Mouse (Mus musculus) ZHBTc4 (cell line): ENCODE measurements around the gene Tcf20.

Experiments
- DNase-seq: peaks from one replicate; pipeline ENCODE4 v3.0.0-alpha.2; 2011; ENCODE audit warnings: low read depth, low spot score

The Tcf20 gene

DNA sequence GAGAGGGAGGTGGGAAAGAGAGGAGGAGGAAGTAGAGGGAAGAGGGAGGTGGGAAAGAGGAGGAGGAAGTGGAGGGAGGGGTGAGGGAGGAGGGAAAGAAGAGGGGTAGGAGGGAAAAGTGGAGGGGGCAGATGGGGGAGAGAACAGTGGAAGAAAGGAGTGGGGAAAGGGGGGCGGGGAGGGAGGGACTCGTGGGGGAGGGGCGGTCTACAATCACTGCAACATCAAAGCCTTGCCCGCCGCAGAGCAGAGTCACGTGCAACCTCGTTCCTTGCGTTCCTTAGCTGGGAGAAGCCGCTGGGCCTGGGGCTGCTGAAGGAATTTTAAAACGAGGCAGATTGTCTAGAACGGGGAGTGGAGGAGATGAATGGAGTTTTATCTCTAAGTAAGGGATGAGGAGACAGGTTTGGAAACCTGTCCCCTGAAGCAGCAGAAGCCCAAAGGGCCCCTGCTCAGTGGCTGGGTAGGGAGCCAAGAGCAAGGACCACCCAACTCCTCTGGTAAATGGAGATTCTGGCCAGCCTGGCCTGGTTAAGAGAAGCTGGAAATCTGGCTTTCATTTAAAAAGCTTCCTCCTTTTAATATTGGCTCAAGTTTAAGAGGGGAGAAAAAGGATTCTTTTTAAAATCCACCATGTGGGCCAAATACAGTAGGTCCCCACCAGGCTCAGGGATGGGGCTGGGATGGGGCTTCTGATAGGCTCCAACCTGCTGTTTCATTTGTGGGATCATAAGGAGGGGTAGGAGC is 62.8 kb downstream of the Tcf20 start:
- DNase-seq: peak; percentile 94

DNA sequence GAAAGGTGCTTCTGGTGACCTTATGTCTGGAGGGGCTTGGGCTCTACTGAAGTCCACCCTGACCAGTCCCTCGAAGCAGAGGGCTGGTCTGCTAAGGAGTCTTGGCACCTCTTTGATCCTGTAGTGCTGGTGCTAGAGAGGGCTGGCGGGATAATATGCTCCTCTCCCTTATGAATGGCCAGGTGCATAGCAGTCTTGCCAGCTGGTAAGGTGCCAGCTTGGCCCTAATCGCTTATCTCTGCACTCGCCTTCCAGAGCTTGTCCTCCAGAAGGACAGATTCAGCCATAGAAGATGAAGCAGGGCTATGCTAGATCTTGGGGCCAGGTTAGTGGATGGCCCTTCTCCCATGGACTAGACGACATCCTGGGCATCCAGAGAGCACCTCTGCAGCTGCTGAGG is 64.1 kb downstream of the Tcf20 start:
- DNase-seq: no peak

DNA sequence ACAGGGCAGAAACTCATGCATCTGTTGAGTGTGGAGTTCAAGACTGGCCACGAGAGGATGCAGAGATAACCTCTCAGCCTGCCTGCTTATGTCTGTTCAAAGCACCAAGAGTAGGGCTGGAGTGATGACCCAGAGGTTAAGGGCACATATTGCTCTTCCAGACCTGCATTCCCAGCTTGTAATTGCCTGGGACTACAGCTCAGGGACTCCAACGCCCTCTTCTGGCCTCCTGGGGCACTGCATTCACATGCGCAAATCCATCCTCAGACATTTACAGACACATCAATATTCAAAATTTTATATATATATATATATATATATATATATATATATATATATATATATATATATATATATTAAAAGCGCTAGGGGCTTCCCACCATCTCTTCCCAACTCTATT is 64.9 kb downstream of the Tcf20 start:
- DNase-seq: peak; percentile 65

DNA sequence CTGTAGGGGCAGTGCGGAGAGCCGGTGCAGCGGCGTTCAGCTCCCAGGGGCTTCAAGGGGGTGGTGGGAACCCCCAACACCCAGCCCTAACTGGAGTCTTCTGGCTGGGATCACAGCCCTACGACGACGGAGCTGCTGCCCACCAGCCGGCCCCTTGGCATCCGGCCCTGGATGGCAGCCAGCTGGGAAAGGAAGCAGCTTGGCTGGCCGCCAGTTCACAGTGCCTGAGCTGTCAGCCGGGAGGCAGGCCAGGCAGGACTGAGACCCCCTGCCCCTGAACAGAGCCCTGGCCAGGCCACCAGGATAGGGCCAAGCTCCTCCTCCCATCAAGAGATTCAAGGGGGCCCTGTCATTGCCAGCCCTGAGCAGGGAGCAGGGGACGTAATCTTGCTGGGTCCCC is 65.6 kb downstream of the Tcf20 start:
- DNase-seq: no peak

DNA sequence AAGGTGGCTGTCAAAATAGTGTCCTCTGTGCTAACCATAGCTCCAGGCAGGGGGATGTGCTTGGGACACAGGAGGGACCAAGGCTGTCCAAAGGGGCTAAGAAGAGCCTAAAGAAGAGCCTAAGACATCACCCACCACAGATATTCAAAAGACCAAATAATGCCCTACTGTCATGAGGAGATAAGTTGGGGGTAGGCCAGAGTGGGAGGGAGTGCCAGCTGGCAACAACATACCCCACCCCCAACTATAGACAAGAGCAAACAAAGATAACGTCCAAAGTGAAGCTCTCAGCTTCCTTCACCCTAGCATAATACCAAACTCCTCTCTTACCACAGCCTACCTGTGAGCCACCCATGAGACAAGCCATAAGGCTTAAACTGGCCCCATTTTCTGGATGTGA is 66.1 kb downstream of the Tcf20 start:
- DNase-seq: no peak

DNA sequence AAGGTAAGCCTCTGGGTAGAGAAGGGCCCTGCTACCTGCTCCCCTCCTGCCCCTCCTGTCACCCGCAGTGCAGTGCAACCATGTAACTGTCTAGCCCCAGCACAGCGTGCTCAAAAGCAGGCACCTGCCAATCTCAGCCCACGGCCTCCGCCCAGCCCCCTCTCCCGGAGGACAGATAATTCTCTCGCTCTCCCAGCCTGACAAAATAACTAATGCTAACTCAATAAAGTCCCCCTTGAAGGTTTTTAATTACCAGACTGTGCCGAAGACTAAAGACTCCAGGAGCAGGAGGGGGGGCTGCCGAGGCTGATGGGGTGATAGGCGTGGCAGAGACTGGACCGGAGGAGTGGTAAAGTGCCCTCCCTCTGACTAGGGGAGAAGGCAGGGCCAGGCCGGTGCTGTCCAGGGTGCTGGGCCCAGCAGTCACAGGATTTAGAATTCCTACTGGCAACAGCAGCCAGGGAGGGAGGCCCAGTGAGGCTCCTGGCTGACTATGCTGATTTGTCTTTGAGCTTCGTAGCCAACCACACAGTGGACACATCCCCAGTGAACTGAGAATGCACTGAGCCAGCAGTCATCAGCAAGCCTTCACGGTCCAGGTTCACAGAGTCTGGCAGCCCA is 66.7 kb downstream of the Tcf20 start:
- peak; percentile 76 for DNase-seq

DNA sequence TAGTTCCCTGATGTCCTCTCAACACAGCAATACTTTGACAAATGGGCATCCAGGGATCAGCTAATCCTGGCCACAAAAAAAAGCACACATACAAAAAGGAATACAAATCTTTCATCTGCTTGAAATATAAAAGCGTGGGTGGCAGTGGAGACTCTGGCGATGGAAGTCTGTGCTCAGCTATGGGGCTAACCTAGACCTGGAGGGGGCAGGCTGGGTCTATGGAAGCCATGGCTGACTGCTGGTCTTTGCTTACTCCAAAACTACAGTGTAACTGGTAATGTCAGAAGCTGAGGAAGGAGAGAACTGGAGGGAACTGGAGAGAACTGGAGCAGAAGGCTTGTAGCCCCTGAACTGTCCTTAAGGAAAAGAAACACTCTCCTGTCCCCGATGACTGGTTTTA is 69.7 kb downstream of the Tcf20 start:
- no peak for DNase-seq

DNA sequence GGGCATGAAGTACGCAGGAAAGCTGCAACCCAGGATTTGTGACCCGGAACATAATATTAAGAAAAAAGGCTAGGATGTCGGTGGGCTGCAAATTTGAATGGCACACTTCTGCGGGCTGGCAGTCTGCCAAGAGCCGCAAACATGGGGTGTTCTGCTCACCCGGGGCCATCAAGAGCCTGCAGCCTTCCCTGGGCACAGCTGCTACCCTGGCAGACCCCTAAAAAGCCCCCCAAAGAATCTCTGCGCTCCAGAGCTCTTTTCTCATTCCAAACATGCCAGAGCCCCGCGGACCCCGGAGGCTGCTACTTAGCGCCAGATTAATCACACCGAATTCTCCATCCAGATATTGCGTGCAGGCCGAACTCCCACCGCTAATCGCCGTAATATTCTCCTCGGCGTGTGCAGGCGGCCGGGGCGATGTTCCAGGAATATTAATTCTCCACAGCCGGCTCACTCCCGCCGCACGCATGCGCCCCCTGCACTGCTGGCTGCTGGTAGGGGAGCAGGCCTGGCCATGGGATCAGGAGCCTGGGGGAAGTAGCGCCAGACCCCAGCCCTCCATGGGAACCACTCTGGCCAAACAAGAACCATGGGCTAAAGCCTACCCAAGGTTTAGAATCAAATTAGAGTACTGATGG is 70.3 kb downstream of the Tcf20 start:
- DNase-seq: no peak

DNA sequence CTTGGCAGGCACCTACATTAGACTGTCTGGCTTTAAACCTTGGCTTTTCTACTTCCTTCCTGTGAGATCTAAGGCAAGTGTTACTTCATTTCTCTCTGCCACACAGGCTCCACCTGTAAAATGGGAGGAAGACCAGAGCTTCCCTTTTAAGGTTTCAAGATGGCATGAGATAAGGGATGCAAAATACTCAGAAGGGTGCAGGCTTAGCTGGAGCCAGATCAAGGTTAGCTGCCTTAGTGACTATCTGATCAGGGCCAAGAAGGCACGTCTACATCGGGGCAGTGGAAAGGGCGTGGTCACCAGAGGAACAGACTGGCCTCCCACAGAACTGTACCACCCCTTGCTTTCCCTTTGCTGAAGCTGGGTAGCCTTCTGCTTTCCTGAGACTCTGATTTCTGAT is 73.2 kb downstream of the Tcf20 start:
- DNase-seq: no peak

DNA sequence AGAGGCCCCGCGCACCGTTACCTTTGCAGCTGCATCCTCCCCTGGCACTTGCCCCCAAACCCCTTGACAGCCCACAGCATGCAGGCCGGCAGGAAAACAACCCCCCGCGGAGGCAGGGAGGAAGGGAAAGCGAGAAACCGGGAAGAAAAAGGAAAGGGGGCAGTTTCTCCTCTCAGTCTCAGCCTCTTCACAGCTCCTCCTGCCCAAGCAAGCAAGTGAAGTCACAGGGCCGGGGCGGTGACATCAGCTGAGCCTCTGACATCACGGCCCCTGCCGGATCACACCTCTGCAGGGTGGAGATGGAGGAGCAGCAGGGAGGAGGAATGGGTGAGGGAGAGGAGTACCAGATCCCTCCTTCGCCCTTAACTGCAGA is 75.7 kb downstream of the Tcf20 start:
- DNase-seq: peak; percentile 43

DNA sequence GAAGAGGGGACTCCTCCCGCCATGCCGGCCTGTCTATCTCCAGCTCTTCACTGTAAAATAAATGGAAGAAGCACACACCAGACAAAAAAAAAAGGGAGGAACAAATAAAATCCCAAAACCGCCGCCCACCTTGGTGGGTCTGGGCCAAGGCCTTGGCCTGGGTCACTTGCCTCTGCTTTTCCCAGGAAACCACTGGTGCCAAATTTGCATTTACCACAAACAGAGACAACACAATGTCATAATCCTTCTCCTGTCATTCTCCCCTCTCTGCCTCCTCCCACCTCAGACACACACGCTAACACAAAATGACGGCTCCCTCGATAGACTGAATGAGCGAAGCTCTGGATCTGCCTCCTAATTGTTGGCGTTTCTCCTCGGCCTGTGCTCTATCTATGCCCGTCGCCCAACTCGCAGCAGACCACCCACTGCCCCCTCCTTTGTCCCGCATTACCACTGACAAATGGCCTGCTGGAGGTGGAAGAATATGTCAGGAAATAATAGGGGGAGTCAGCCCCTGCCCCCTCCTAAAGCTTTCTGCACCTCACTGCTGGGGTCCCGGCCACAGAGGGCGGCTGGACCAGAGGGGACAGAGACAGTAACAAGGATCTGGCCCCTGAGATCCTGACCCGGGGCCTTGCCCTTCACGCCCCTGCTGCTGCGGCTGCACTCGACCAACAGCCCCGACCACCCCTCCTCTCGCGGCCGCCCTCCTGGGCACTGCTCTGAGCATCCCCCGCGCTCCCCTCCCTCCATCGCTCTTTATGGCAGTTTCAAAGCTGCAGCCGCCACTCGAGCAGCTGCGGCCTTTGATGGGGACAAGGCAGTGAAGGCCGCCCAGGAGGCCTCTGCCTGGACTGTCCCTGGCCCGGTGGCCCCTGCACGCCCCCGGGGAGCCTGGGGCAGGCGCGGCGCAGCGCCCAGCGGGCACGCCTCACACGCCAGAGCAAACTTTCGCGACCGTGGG is 76.4 kb downstream of the Tcf20 start:
- no peak for DNase-seq

DNA sequence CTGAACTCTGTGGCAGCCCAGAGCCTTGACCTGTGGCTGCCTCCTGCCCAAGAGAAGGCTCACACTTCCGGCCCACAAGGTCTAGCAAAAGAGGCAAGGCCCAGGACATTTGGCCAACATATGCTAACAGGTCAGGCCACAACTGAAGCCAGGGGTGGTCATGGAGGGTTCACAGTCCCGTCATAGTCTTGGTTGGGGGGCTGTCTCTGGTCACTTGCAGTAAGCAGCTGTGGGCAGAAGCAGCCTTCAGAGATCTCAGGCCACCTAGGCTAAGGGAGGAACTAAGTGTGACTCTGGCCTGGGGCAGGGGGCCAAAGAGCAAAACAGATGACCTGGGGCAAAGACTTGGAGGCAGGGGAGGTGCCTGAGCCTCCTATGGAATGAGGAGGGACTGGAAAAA is 77.1 kb downstream of the Tcf20 start:
- DNase-seq: no peak

DNA sequence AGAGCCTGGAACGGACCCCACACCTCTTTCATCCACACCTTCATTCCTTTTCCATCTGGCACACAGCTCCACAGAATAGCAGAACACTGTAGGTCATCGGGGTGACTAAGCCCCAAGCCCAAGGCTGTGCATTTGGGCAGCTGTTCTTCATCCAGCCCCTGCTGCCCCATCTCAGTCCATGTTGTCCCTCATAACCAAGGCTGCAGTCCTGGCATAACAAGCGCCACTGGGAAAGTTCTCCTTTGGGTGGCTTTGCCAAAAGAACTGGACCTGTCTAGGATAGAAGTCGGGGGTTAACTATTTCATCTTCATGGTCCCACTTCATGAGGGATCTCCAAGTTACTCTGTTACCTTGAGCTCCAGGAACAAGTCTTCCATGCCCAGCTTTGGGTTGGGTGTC is 77.9 kb downstream of the Tcf20 start:
- DNase-seq: no peak

DNA sequence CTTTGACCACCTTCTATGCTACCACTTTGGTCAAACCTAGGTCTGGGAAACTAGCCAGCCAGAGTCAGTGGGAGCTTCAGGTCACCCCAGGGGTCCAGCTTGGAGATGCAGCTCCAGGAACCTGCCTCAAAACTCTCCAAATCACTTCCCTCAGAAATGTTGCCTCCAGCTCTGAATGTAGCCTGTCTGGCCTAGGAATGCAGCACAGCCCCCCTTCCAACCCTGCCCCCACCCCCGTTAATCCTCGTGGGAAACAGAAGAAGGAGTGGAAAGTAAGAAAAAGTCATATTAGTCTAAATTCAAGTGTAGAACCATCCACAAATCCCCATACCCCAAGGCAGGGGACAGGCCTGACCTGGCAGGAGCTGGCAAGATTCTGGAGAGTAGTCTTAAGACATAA is 79.2 kb downstream of the Tcf20 start:
- no peak for DNase-seq

DNA sequence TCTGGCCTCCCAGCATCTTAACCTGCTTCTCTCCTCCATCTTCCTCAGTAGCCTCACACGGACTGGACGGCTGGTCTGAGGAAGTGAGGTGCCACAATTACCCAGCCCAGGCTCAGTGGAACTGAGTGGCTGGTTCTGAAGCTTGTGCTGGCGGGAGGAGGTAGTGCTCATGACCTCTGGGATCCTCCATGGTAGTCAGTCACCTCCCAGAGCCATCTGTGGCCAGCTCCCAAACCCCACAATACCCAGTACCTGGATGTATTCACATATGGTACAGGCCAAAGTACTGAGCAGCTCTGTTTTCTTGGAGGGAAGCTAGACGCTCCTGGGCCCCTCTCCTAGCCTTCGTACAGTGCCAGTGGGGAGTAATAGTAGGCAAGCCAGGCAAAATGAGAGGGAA is 80.4 kb downstream of the Tcf20 start:
- no peak for DNase-seq

DNA sequence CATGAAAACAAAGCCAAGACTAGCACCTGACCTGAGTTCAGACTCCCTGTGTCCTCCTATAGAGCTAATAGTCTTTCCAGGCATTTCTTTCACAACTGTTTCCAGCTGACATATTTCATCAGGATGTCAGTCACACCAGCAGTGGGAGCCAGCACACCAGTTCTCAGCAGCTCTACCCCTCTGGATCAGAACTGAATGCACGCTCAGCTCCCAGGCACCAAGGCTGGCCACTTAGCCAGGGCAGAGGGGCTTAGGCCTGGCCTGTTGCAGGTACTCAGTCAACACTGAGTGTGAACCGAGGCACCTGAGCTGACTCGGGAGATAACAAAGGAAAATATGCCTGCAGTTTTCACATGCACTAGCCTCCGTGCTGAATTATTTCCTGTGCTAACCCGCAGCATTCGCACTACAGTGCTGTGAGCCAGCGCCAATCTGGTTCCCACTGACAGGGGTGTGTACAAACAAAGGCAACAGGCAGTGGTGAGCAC is 81.1 kb downstream of the Tcf20 start:
- DNase-seq: no peak

DNA sequence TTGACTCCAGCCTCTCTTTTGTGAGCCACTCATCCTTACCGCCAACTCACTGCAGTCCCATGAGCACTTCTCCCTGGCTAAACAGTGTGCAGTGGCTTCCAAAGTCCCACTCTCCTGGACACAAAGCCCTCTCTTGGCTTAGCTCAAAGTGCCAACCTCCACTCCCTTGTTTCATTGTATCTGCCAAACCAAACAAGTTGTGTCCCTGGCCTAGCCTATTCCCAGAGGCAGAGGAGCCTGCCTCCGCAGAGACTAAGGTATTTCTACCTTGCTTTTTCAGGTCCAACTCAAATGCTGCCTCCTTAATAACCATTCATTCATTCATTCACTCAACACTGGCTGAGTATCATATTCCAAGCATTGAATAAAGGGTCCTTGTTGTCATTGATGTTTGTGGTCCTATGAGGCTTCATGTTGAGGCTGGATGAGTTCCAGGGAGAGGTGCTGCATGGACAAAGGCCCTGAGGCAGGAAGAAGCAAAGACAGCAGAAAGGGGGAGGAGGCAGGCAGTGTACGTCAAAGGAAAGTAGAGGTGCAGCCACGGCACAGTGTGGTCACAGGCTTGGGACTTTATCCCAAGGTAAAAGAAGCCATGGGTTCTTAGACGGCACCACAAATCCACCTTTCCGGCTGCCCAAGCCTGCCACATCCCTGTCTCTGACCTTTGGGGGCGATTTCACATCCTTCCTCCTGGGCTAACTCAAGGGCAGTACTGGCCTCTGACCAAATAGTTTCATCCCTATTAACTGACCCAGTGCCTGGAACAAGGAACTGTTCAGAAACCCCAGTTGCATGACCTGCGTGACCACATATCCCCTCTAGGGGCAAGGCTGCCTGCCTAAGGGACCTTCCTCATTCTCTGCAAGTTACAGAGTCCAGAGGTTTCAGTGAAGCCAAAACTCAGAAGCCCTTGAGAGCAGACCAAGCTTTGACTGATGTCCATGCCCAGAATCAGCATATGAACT is 82.0 kb downstream of the Tcf20 start:
- DNase-seq: no peak

DNA sequence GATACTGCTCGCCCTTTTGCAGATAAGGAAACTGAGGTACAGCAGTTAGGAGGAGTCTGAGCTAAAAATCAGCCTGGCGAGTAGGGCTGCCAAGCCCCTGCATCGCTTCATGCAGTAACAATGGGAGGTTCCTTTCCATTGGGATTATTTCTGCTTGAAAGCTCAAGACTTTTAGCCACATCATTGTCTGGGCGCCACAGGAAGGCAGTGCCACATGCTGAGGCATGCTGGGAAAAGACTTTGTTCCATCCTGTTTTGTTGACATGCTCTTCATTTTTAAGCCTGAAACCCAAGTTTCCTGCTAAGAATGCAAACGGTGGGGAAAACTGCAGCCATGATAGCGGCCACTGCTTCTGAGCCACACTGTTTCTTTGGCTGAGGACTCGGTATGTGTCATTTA is 83.1 kb downstream of the Tcf20 start:
- DNase-seq: peak; percentile 36

DNA sequence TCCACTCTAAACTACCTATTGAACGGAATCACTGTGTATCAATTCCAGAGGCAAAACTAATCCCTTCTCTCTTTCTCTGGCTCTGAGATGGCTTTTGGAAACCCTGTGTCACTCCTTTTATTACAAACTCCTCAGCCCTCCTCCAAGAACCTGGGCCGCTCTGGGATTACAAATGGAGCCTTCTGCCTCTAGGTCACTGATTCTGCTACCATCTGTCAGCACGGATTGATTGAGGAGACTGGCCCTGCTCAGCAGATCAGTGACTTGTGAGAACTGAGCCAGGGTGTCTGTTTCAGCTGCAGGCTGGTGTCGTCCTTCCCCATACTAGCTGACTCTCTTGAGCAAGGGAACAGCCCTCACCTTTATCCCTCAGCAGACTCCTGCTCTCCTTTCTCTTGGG is 85.2 kb downstream of the Tcf20 start:
- DNase-seq: no peak

DNA sequence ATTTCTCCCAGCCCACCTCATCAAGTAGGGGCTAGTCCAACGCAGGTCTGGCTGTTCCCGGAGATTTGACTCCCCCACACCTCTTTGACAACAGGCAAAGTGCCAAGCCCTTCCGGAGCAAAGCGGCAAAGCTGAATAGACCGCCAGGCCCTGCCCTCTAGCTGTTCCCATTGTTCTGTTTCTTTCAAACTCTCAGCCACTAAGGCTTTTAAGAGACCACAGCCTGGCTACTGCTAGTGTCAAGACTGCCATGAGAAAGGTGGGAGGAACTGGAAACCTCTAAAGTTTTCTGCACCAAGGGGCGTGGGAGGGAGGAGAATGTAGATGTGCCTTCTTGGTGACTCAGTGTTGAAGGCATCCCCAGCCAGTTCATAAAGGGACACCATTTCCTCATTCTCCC is 86.4 kb downstream of the Tcf20 start:
- DNase-seq: peak; percentile 94

DNA sequence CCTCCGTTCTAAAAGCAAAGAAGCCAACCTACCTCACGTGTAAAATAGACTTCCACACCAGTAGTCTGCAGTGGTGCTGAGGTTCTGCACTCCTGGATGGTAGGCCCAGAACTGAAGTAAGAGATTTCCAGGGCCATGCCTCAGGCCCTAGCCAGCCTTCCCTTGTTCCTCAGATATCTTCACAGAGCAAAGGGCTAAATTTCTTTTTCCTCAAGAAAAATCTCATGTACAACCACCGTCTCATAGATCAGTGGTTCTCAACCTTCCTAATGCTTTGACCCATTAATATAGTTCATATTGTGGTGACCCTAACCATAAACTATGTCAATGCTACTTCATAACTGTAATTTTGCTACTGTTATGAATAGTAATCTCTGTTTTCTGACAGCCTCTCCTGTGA is 87.3 kb downstream of the Tcf20 start:
- DNase-seq: no peak
